Mouse (Mus musculus) MEL (cell line): ENCODE results near the gene Tnfsf12. TPM values are rescaled to one million over a fixed set of nuclear protein-coding genes. Genes with fewer than 3 reads are reported as not detected.

Experiments used
- DNase-seq: peaks from one replicate; pipeline ENCODE4 v3.0.0; 2011; ENCODE audit warnings: low read depth, low spot score
- H3K27ac ChIP-seq: 2 replicates; pipeline ENCODE4 v1.5.1; 2012; ENCODE audit warnings: low read depth, mild to moderate bottlenecking, control low read depth, low read length, moderate library complexity; ENCODE audit not compliant: control insufficient read depth
- H3K27me3 ChIP-seq, 2 experiments: fragments of 150-350 bp in 1 of 2; sonication (generic) in 1 of 2; 2 replicates each; pipeline ENCODE4 v1.6.1; 2012; ENCODE audit warnings: low read length in 2 of 2, mild to moderate bottlenecking in 2 of 2, improper control_type of control experiment in 1 of 2, moderate library complexity in 1 of 2; ENCODE audit not compliant: insufficient read depth in 2 of 2, control insufficient read depth in 1 of 2
- H3K36me3 ChIP-seq, 2 experiments: 2 replicates each; pipeline ENCODE4 v1.6.1; 2012 to 2014; ENCODE audit warnings: low read length in 2 of 2, improper control_type of control experiment in 1 of 2, inconsistent platforms in 1 of 2, mild to moderate bottlenecking in 1 of 2; ENCODE audit not compliant: insufficient read depth in 2 of 2, control insufficient read depth in 1 of 2
- H3K4me1 ChIP-seq, 2 experiments: fragments of 150-350 bp in 1 of 2; sonication (generic) in 1 of 2; 2 replicates each; pipeline ENCODE4 v1.6.1; 2012; ENCODE audit warnings: low read length in 2 of 2, improper control_type of control experiment in 1 of 2, mild to moderate bottlenecking in 1 of 2; ENCODE audit not compliant: insufficient read depth in 2 of 2, control insufficient read depth in 1 of 2
- H3K4me3 ChIP-seq, 2 experiments: fragments of 150-350 bp in 1 of 2; sonication (generic) in 1 of 2; 2 replicates each; pipeline ENCODE4 v1.5.1; 2012; ENCODE audit warnings: low read depth in 2 of 2, low read length in 2 of 2, mild to moderate bottlenecking in 2 of 2, moderate library complexity in 2 of 2, control low read depth in 1 of 2, improper control_type of control experiment in 1 of 2; ENCODE audit not compliant: control insufficient read depth in 1 of 2, insufficient read depth in 1 of 2
- H3K79me2 ChIP-seq: 2 replicates; pipeline ENCODE4 v1.6.1; 2012; ENCODE audit warnings: mild to moderate bottlenecking, low read length, moderate library complexity; ENCODE audit not compliant: control insufficient read depth, poor library complexity, insufficient read depth
- H3K9ac ChIP-seq: 2 replicates; pipeline ENCODE4 v1.6.1; 2012; ENCODE audit warnings: low read depth, mild to moderate bottlenecking, control low read depth, low read length, moderate library complexity; ENCODE audit not compliant: control insufficient read depth, poor library complexity, severe bottlenecking
- H3K9me3 ChIP-seq: fragments of 150-350 bp; sonication (generic); replicated peaks from 2 replicates; pipeline ENCODE4 v1.6.1; 2012; ENCODE audit warnings: mild to moderate bottlenecking, low read length, improper control_type of control experiment, moderate library complexity; ENCODE audit not compliant: insufficient read depth
- BHLHE40 ChIP-seq: IDR thresholded peaks from 2 replicates; pipeline ENCODE4 v1.6.1; 2012; ENCODE audit warnings: low read depth, mild to moderate bottlenecking, inconsistent platforms, low read length, improper control_type of control experiment, borderline replicate concordance
- CHD2 ChIP-seq: IDR thresholded peaks from 2 replicates; pipeline ENCODE4 v1.6.1; 2011; ENCODE audit warnings: low read length, improper control_type of control experiment
- ELF1 ChIP-seq: IDR thresholded peaks from 2 replicates; pipeline ENCODE4 v1.6.1; 2014; ENCODE audit warnings: low read depth, mild to moderate bottlenecking, inconsistent platforms, low read length, improper control_type of control experiment, moderate library complexity
- EP300 ChIP-seq, 2 experiments: IDR thresholded peaks; 2 replicates each; pipeline ENCODE4 v1.6.1; 2011; ENCODE audit warnings: improper control_type of control experiment in 2 of 2, low read length in 2 of 2, low read depth in 1 of 2, mild to moderate bottlenecking in 1 of 2
- GABPA ChIP-seq: IDR thresholded peaks from 2 replicates; pipeline ENCODE4 v1.6.1; 2012; ENCODE audit warnings: low read depth, mild to moderate bottlenecking, inconsistent platforms, low read length, improper control_type of control experiment, moderate library complexity
- GATA1 ChIP-seq: IDR thresholded peaks from 2 replicates; pipeline ENCODE4 v1.6.1; 2011; ENCODE audit warnings: low read depth, low read length, improper control_type of control experiment
- HCFC1 ChIP-seq: IDR thresholded peaks from 2 replicates; pipeline ENCODE4 v1.6.1; 2012; ENCODE audit warnings: low read depth, mild to moderate bottlenecking, inconsistent platforms, low read length, improper control_type of control experiment, moderate library complexity
- JUND ChIP-seq: IDR thresholded peaks from 2 replicates; pipeline ENCODE4 v1.6.1; 2011; ENCODE audit warnings: low read depth, mild to moderate bottlenecking, improper control_type of control experiment, low read length
- MAFK ChIP-seq: IDR thresholded peaks from 2 replicates; pipeline ENCODE4 v1.6.1; 2011; ENCODE audit warnings: low read depth, mild to moderate bottlenecking, low read length, improper control_type of control experiment, borderline replicate concordance
- MAX ChIP-seq: IDR thresholded peaks from 2 replicates; pipeline ENCODE4 v1.6.1; 2011; ENCODE audit warnings: low read length, improper control_type of control experiment
- MAZ ChIP-seq: IDR thresholded peaks from 2 replicates; pipeline ENCODE4 v1.6.1; 2012; ENCODE audit warnings: low read depth, mild to moderate bottlenecking, inconsistent platforms, low read length, improper control_type of control experiment
- MXI1 ChIP-seq: IDR thresholded peaks from 2 replicates; pipeline ENCODE4 v1.6.1; 2011; ENCODE audit warnings: mild to moderate bottlenecking, low read depth, low read length, improper control_type of control experiment
- POLR2A ChIP-seq, 2 experiments: IDR thresholded peaks; 2 replicates each; pipeline ENCODE4 v1.6.1; 2011 to 2012; ENCODE audit warnings: low read length in 2 of 2, mild to moderate bottlenecking in 2 of 2, control low read depth in 1 of 2, improper control_type of control experiment in 1 of 2, low read depth in 1 of 2, moderate library complexity in 1 of 2; ENCODE audit not compliant: control insufficient read depth in 1 of 2, insufficient read depth in 1 of 2, poor library complexity in 1 of 2
- RCOR1 ChIP-seq: IDR thresholded peaks from 2 replicates; pipeline ENCODE4 v1.6.1; 2012; ENCODE audit warnings: low read depth, mild to moderate bottlenecking, inconsistent platforms, low read length, improper control_type of control experiment
- SIN3A ChIP-seq: IDR thresholded peaks from 2 replicates; pipeline ENCODE4 v1.6.1; 2012; ENCODE audit warnings: low read length, improper control_type of control experiment, inconsistent platforms
- TAL1 ChIP-seq: IDR thresholded peaks from 2 replicates; pipeline ENCODE4 v1.6.1; 2012; ENCODE audit warnings: mild to moderate bottlenecking, inconsistent platforms, low read length, moderate library complexity, mixed read lengths
- TBP ChIP-seq: IDR thresholded peaks from 2 replicates; pipeline ENCODE4 v1.8.0; 2011; ENCODE audit warnings: low read depth, low read length, improper control_type of control experiment
- USF1 ChIP-seq: IDR thresholded peaks from 2 replicates; pipeline ENCODE4 v1.6.1; 2014; ENCODE audit warnings: low read depth, mild to moderate bottlenecking, inconsistent platforms, low read length, improper control_type of control experiment, moderate library complexity
- USF2 ChIP-seq, 2 experiments: IDR thresholded peaks; 2 replicates each; pipeline ENCODE4 v1.6.1; 2011 to 2012; ENCODE audit warnings: improper control_type of control experiment in 2 of 2, low read length in 2 of 2, borderline replicate concordance in 1 of 2, inconsistent platforms in 1 of 2, low read depth in 1 of 2, mild to moderate bottlenecking in 1 of 2; ENCODE audit not compliant: insufficient read depth in 1 of 2
- ZC3H11A ChIP-seq: IDR thresholded peaks from 2 replicates; pipeline ENCODE4 v1.6.1; 2012; ENCODE audit warnings: low read depth, mild to moderate bottlenecking, inconsistent platforms, low read length, improper control_type of control experiment
- ZMIZ1 ChIP-seq: IDR thresholded peaks from 2 replicates; pipeline ENCODE4 v1.6.1; 2012; ENCODE audit warnings: low read depth, mild to moderate bottlenecking, inconsistent platforms, low read length, improper control_type of control experiment, moderate library complexity
- ZNF384 ChIP-seq: IDR thresholded peaks from 2 replicates; pipeline ENCODE4 v1.6.1; 2012; ENCODE audit warnings: low read depth, mild to moderate bottlenecking, inconsistent platforms, low read length, improper control_type of control experiment
- polyA plus RNA-seq, 2 experiments: library from polyadenylated mRNA; stranded (reverse) in 1 of 2; unstranded in 1 of 2; fragments of >175 nt in 1 of 2; fragments of >200 nt in 1 of 2; gene quantifications; 2 replicates each; pipeline versions ENCODE4 v1.2.1 to v1.2.4; 2012; ENCODE audit warnings: low replicate concordance in 2 of 2, low read depth in 1 of 2; ENCODE audit not compliant: insufficient read length in 2 of 2, insufficient read depth in 1 of 2, missing spikeins in 1 of 2
- total RNA-seq: library from RNA; depleted of rRNA; stranded (reverse); fragments of 300-350 nt; gene quantifications from 2 replicates; pipeline ENCODE4 v1.2.3, GENCODE M21; 2012

The Tnfsf12 gene
- total and polyA plus RNA-seq, 3 experiments = 0.10 TPM; not detected in 2

DNA sequence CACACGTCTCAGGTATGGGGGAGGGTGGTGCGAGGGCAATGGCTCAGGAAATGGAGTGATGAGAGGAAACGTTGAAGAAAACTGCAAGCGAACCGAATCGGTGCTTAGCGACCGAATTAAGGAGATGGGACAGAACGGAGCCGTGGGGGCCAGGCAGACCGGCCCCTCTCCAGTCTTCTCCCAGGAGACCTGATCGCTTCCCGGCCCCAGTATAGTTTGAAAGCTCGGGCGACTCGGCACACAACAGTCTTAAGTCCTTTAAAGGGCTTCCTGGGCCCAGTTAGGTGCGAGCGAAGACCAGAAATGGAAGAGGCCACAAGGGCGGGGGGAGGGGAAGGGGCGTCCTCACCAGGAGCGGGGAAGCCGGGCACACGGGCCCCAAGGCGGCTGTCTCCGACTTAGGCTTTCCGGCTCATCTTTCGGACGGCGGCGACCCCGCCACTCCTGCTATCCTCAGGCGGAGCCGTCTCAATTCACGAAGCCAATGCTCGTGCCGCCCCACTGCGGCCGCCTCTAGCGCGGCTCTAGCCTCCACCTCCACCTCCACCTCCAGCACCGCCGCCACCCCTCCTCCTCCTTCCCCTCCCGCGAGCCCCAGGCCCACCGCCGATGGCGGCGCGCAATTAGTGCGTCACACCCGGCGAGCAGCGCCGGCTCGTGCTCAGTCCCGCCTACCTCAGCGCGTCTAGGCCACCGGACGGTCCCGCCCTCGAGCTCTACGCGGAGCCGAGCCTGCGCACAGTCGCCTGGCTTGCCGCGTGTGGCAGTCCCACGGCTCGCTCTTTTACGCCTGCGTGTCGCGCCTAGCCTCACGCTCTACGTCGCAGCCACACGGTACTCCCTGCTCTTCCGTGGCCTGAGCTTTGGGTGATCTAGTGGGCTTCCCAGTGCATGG lies 14.1 kb downstream of the Tnfsf12 start, which contains the start of gene Senp3 (continued):
- TF ChIP-seq JUND (no peak), GATA1 (no peak), POLR2A (IDR thresholded peaks at IDR 0.05; ENCODE audit: control insufficient read depth in 1 of 2, insufficient read depth in 1 of 2, low read depth in 1 of 2, low read length in 2 of 2, poor library complexity in 1 of 2) (peak; percentile 86 to 95), ZNF384 (no peak), TAL1 (no peak)

DNA sequence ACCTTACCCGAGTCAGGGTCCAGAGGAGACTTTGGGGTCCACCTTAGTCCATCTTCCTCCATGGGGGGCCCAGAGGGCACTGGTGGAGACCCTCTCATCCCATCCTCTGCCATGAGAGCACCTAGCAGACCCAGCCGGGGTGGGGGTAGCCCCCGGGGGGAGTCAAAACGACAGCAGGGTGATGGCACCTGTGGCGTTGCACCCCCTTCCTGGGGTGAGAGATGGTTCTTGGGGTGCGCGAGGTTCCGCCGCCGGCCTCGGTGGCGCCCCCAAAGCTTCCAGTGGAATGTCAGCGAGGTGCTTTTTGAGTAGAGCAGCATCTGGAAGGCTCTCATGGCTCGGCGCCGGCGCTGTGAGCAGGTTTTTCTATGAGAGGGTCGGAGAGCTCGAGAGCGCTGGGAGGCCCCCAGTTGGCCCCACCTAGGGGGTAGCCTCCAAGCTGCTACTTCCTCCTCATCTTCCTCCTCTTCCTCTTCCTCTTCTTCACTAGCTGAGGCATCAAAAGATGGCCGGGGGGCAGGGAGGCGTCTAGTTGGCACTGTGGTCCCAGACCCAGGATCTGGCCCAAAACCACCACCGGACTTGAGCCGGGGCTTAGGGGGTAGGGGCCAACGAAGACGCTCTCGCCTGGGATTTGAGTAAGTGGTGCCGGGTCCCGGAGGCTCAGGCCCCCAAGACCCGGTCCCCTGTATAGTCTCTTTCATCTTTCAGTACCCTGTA lies 15.4 kb downstream of the Tnfsf12 start:
- peaks cover 25% of the 10 kb centered on the region for H3K79me2 ChIP-seq
- peak overlapping the region in 1 of 2 experiments; percentile 92; a peak in 2 of 4 replicates for H3K4me3 ChIP-seq
- H3K36me3 ChIP-seq = peaks cover 18 to 22% of the 10 kb centered on the region in 2 experiments
- no peak overlapping the region; the same call in 1 of the 2 replicates for H3K9ac ChIP-seq
- DNase-seq = no peak
- no peak overlapping the region for H3K27ac ChIP-seq
- H3K9me3 ChIP-seq = no peaks in the 10 kb centered on the region
- no peaks in the 10 kb centered on the region for H3K27me3 ChIP-seq
- peaks cover 6 to 8% of the 10 kb centered on the region in 2 experiments; a peak in 3 of 4 replicates for H3K4me1 ChIP-seq
- TF ChIP-seq ZC3H11A (no peak), BHLHE40 (no peak), RCOR1 (no peak), MAX (no peak), ELF1 (no peak), MAZ (no peak), SIN3A (no peak), ZMIZ1 (no peak), MXI1 (no peak), USF2 (IDR thresholded peaks at IDR 0.05; ENCODE audit: borderline replicate concordance in 1 of 2, insufficient read depth in 1 of 2, low read depth in 1 of 2, low read length in 2 of 2) (no peak), EP300 (IDR thresholded peaks at IDR 0.05; ENCODE audit: low read depth in 1 of 2, low read length in 2 of 2) (no peak), TBP (no peak), GABPA (no peak), MAFK (no peak), HCFC1 (no peak), USF1 (no peak), TAL1 (no peak), CHD2 (no peak), JUND (no peak)
